Comparison of ENCODE assay signal across 22 mouse cellular contexts in the genomic region with DNA sequence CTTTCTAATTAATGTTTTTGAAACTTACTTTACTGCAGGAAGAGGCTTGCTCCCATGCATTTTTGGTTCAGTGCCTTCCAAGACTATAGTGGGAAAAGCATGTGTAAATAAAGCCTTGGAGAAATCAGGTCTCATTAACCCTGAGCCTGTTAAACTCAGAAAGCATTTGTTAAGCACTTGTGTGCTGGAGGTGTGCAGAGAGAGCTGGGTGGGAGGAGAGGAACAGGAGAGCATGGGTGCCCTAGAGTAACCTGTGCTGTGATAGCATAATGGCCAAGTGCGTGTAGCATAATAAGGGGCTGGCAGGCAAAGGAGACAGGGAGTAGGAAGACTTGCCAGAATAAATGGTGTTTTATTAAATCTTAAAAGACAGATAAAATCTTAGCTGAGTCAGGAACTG.
"Had no signal": no experiment of that assay in that cellular context is flagged by ENCODE, and none has a peak within 500 bp of the region (broad histone marks: within the 10 kb centered on the region; RNA-seq: fewer than 3 reads in every experiment).

No protein-coding gene starts in this region.

- H3K27me3 ChIP-seq: limb, embryonic 13.5 days; liver, embryonic 12.5 days; liver, embryonic 15.5 days; neural tube, embryonic 12.5 days; neural tube, embryonic 15.5 days had no signal

- ATAC-seq: inflammation-experienced regulatory T-cells, adult 6 months; intestine, embryonic 16.5 days; liver, embryonic 12.5 days had no signal

- H3K36me3 ChIP-seq: limb, embryonic 13.5 days; liver, embryonic 12.5 days; liver, embryonic 15.5 days; neural tube, embryonic 12.5 days; neural tube, embryonic 15.5 days had no signal

- H3K4me1 ChIP-seq: liver, embryonic 12.5 days; liver, embryonic 15.5 days; neural tube, embryonic 12.5 days; neural tube, embryonic 15.5 days had no signal

- H3K4me3 ChIP-seq: left cerebral cortex, adult 2 months; limb, embryonic 13.5 days; liver, embryonic 12.5 days; liver, embryonic 15.5 days; neural tube, embryonic 12.5 days; neural tube, embryonic 15.5 days had no signal

- H3K4me2 ChIP-seq: limb, embryonic 13.5 days; liver, embryonic 12.5 days; liver, embryonic 15.5 days; midbrain, embryonic 11.5 days; neural tube, embryonic 12.5 days; neural tube, embryonic 15.5 days had no signal

- DNase-seq: kidney, adult 8-10 months; kidney, postnatal 36 days; layer of hippocampus, postnatal 36 days; liver; lung, adult 18-20 months; lung, postnatal 10 days; lung, postnatal 4 days; midbrain, embryonic 14.5 days; right cerebral cortex, adult 18-20 months; right cerebral cortex, postnatal 14 days; right cerebral cortex, postnatal 4 days; thymus, adult 18-20 months; thymus, postnatal 36 days had no signal

- H3K9me3 ChIP-seq: limb, embryonic 13.5 days; liver, embryonic 12.5 days; liver, embryonic 15.5 days; neural tube, embryonic 12.5 days; neural tube, embryonic 15.5 days had no signal

- H3K27ac ChIP-seq: left cerebral cortex, adult 2 months; liver, embryonic 12.5 days; liver, embryonic 15.5 days; neural tube, embryonic 12.5 days; neural tube, embryonic 15.5 days had no signal

- H3K9ac ChIP-seq: limb, embryonic 13.5 days; liver, embryonic 12.5 days; liver, embryonic 15.5 days; neural tube, embryonic 12.5 days; neural tube, embryonic 15.5 days had no signal
